Mouse (Mus musculus): Measurements from ENCODE around the gene Nbea.

DNA sequence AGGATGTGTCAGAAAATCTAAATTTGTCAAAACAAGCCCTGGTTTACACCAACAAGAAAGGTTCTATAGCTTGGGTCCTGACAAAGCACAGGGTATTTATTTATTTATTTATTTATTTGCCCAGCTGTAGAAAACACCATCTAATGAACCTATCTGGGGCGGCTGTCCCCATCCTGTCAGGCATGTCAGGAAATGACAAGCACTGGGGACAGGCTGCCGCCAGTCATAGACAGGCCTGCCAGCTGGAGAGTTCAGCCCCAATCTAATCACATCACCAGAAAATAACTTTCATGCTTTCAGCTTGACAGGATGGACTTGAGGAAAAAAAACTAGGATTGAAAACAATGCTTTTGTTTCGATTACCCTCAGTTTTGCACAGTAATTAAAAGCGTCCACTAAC, 440.8 kb downstream of the Nbea start:
- TF ChIP-seq GATA1 (IDR thresholded peaks at IDR 0.05; ENCODE audit: borderline replicate concordance, low read length) (no peak), FLI1 (IDR thresholded peaks at IDR 0.05; ENCODE audit: low read length) (no peak)

All from megakaryocyte, embryonic 14.5 days (primary cell).